Mouse (Mus musculus) stomach, embryonic 16.5 days (tissue): ENCODE measurements around the gene Srcin1. TPM values are rescaled to one million over a fixed set of nuclear protein-coding genes. Genes with fewer than 3 reads are reported as not detected.

ENCODE experiments used
- ATAC-seq: fragments of 200-750 bp; cut with Nextera tagmentation; 2 replicates; pipeline ENCODE4 v1.8.0; 2017; ENCODE audit warnings: moderate number of reproducible peaks, moderate TSS enrichment; ENCODE audit not compliant: insufficient read depth, low FRiP score
- H3K27ac ChIP-seq: fragments of 300-500 bp; sonication (generic); 2 replicates; pipeline ENCODE4 v1.5.1; 2014; ENCODE audit warnings: low read length
- H3K27me3 ChIP-seq: fragments of 300-500 bp; sonication (generic); 2 replicates; pipeline ENCODE4 v1.6.1; 2014; ENCODE audit warnings: low read length, control low read depth, mixed read lengths; ENCODE audit not compliant: control insufficient read depth, insufficient read depth
- H3K36me3 ChIP-seq: fragments of 300-500 bp; sonication (generic); 2 replicates; pipeline ENCODE4 v1.6.1; 2014; ENCODE audit warnings: low read length; ENCODE audit not compliant: control insufficient read depth, insufficient read depth
- H3K4me1 ChIP-seq: fragments of 300-500 bp; sonication (generic); 2 replicates; pipeline ENCODE4 v1.6.1; 2014; ENCODE audit warnings: low read length, control low read depth, mixed read lengths; ENCODE audit not compliant: control insufficient read depth, insufficient read depth
- H3K4me2 ChIP-seq: fragments of 300-500 bp; sonication (generic); 2 replicates; pipeline ENCODE4 v1.6.1; 2014; ENCODE audit warnings: low read depth, low read length, mixed read lengths
- H3K4me3 ChIP-seq: fragments of 300-500 bp; sonication (generic); replicated peaks from 2 replicates; pipeline ENCODE4 v1.5.1; 2014; ENCODE audit warnings: mild to moderate bottlenecking, low read length
- H3K9ac ChIP-seq: fragments of 300-500 bp; sonication (generic); 2 replicates; pipeline ENCODE4 v1.6.1; 2014; ENCODE audit warnings: low read length
- H3K9me3 ChIP-seq: fragments of 300-500 bp; sonication (generic); replicated peaks from 2 replicates; pipeline ENCODE4 v1.6.1; 2016; ENCODE audit warnings: low read length, control low read depth; ENCODE audit not compliant: control insufficient read depth
- WGBS: fragments of 180-500 bp; shearing (Covaris S2); extraction: QIAGEN DNeasy Blood & Tissue Kit; methylation state at CpG from one replicate; pipeline ENCODE4 v1.1.7; 2014; 5-methylcytosine and 5-hydroxymethylcytosine counted together
- polyA plus RNA-seq: library from polyadenylated mRNA; unstranded; fragments of >200 nt; fragmentation: Nextera tagmentation; extraction: Ambion mirVana; gene quantifications from 2 replicates; pipeline ENCODE4 v1.2.1, GENCODE M21; 2015

The Srcin1 gene
- polyA plus RNA-seq, 1 experiment from 2014 or later = 0.39 TPM

DNA sequence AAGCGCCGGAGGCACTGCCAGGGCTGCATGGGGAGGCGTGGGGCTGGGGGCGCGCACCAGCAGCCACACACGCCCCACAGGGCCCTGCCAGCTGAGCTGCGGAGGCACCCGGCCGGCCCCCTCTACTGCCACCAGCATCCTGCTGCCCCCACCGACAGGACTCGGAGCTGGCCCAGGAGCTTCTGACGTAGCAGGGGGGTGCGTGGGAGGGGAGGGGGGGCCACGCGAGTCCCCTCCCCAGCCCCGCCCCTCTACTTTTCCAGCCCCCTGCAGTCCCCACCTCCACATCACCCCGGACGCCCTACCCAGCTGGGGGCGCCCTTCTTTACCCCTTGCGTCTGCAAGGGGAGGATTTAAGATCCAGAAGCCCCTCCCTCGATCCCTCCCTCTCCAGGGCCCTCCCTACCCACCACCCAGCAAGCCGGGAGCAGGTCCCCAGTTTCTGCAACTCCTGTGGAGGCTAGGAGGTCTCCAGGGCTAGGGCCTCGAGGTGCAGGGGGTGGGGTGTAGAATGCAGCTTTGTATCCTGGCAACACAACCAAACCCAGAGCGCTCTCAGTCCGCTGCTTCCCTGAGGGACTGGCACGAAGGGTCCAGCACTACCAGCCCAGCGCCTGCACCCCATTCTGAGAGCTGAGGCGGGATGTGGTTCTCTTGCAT is 2.0 kb downstream of the Srcin1 start:
- Histone ChIP-seq H3K4me1 (peaks cover 18% of the 10 kb centered on the region), H3K27me3 (peaks cover 34% of the 10 kb centered on the region), H3K36me3 (no peaks in the 10 kb centered on the region), H3K4me2 (peak overlapping the region; percentile 98), H3K9me3 (no peaks in the 10 kb centered on the region), H3K9ac (no peak overlapping the region; the same call in 1 of the 2 replicates), H3K4me3 (peak overlapping the region; percentile 61), H3K27ac (no peak overlapping the region)
- ATAC-seq = no peak
- 6% methylated on average over 20 of the region's 28 CpGs for WGBS

DNA sequence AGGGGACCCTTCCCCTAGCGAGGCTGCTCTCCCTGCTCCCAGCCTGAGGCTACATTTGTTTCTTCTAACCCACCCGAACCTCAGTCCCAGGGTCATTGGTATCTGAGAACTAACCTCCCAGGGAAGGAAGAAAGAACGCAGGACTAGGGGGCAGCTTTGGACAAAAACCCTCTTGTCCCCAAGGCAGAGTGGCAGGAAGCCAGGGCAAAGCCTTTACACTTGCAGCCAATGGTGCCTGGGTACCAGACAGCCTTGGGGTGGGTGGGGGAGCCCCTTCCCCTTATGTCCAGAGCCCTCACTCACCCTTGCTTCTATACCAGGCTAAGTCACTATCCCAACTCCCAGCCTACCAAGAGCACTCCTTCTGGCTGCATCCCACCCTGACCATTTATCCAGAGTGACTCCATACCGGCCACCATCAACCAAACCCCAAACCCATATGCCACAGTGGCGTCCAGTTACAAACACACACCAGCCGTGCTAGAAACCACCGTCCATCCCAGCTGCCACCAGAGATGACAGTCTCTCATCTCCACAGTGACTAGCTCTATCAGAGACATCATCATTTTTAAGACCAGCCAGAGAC is 3.0 kb downstream of the Srcin1 start:
- ATAC-seq = no peak
- H3K4me2 ChIP-seq = no peak overlapping the region
- 35% methylated on average over 7 of the region's 7 CpGs for WGBS
- no peaks in the 10 kb centered on the region for H3K36me3 ChIP-seq
- H3K9me3 ChIP-seq = no peaks in the 10 kb centered on the region
- H3K9ac ChIP-seq = no peak overlapping the region
- peaks cover 34% of the 10 kb centered on the region for H3K27me3 ChIP-seq
- no peak overlapping the region for H3K27ac ChIP-seq
- no peak overlapping the region for H3K4me3 ChIP-seq
- peaks cover 25% of the 10 kb centered on the region for H3K4me1 ChIP-seq

DNA sequence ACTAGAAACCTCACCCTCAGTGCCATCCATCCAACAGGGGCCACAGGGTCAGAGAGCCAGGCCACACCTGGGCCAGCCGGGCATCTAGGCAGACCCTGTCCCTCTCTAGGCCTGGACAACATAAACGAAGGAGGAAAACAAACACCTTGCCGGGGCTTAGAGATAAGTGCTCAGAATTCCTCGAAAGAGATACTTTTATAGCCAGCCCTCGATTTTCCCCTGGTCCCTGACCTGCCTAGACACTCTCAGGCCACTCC is 4.0 kb downstream of the Srcin1 start:
- Histone ChIP-seq H3K4me2 (no peak overlapping the region), H3K27ac (no peak overlapping the region), H3K4me3 (no peak overlapping the region), H3K27me3 (peaks cover 37% of the 10 kb centered on the region), H3K9me3 (no peaks in the 10 kb centered on the region), H3K9ac (no peak overlapping the region), H3K4me1 (peaks cover 25% of the 10 kb centered on the region), H3K36me3 (no peaks in the 10 kb centered on the region)
- WGBS = 17% methylated on average over 5 of the region's 5 CpGs
- no peak for ATAC-seq

DNA sequence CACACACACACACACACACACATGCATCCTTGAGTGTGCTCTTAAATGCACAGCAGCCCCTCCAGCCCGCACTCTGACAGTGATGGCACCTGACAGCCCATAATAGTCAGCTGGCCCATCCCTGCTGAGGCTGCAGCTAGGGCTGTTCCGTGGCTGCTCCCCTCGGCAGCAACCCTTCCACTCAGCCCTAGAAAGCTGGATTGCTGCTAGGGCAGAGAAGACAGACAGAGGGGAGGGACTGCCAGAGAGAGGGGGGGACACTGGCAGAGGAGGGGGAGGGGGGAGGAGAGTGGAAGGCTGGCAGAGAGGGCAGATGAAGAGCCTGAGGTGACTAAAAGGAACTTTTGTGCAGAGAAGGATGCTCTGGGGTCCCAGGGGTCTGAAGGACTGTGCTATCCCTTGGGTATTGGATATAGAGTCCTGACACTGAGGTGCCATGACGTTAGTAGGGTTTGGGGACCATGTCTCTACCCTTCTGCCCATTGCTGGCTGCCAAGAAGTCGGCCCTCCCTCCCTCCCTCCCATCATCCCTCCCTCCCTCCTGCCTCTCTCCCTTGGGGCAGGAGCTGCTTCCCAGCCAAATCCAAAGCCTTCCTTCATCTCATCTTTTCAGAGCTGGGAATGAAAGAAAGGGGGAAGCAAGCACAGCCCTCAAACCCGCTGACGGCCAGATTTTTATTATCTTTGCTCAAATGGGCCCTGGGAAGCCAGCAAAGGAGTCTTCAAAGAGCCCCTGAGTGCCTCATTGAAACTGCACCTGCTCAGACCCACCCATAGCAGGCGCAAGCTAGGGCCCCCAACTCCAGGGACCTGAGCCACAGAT is 4.5 kb downstream of the Srcin1 start:
- H3K27me3 ChIP-seq = peaks cover 37% of the 10 kb centered on the region
- WGBS = 28% methylated on average over 8 of the region's 8 CpGs
- H3K9me3 ChIP-seq = no peaks in the 10 kb centered on the region
- H3K4me3 ChIP-seq = no peak overlapping the region
- no peaks in the 10 kb centered on the region for H3K36me3 ChIP-seq
- no peak overlapping the region for H3K4me2 ChIP-seq
- no peak for ATAC-seq
- no peak overlapping the region for H3K9ac ChIP-seq
- H3K27ac ChIP-seq = no peak overlapping the region
- H3K4me1 ChIP-seq = peaks cover 26% of the 10 kb centered on the region

DNA sequence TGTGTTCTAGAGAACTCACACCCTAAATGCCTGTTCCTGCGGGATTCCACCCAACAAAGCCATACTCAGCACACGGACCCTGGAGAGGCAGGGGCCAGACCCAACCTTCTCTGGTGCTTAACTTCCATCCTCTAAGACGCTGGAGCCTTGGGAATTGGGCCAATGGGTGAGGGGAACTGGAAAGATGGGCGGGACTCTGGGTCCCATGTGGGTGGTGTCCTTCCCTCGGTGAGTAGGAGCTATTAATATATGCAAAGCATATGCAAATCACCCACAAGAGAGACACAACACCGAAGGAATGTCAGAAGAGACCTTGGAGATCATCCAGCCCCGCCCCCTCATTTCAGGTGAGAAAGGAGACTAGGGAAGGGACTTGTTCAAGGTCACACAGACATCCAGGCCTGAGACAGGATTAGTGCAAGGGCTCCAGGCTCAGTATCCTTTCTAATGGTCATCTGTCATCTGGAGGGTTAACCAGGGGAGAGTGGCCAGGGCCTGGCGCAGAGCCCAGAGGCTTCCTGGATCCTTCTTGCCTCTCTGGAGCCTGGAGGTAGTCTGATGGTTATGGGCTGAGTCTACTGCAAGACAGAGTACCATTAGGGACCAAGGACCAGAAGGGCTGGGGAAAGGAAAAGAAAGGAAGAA is 5.4 kb downstream of the Srcin1 start:
- no peak overlapping the region for H3K27ac ChIP-seq
- H3K4me2 ChIP-seq = no peak overlapping the region
- peaks cover 37% of the 10 kb centered on the region for H3K27me3 ChIP-seq
- 28% methylated on average over 8 of the region's 8 CpGs for WGBS
- H3K9ac ChIP-seq = no peak overlapping the region
- H3K4me3 ChIP-seq = no peak overlapping the region
- no peaks in the 10 kb centered on the region for H3K9me3 ChIP-seq
- H3K4me1 ChIP-seq = peaks cover 25% of the 10 kb centered on the region; the same call in 1 of the 2 replicates
- no peaks in the 10 kb centered on the region for H3K36me3 ChIP-seq
- ATAC-seq = no peak

DNA sequence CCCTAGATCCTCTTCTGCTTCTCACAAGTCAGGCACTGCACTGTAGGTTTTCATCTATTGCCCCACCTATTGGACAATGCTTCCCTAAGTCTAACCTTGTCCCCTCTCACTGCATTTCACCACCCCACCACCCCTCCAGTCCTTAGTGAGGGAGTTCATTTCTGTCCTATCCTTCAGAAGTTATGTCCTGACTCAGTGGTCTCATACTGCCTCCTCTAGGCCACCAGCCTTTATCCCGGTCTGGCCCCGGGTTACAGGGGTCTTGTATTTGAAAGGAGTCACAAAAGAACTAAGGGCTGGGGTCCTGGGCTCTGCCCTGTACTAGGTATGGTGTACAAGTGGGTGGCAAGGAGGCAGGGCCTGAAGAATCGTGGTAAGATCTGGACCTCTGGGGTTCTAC is 6.2 kb downstream of the Srcin1 start:
- Histone ChIP-seq H3K9me3 (no peaks in the 10 kb centered on the region), H3K4me2 (no peak overlapping the region), H3K36me3 (no peaks in the 10 kb centered on the region), H3K27ac (no peak overlapping the region), H3K4me1 (peaks cover 21% of the 10 kb centered on the region; the same call in 1 of the 2 replicates), H3K4me3 (no peak overlapping the region), H3K9ac (no peak overlapping the region), H3K27me3 (peaks cover 34% of the 10 kb centered on the region)
- 61% methylated on average over 3 of the region's 3 CpGs for WGBS
- no peak for ATAC-seq

DNA sequence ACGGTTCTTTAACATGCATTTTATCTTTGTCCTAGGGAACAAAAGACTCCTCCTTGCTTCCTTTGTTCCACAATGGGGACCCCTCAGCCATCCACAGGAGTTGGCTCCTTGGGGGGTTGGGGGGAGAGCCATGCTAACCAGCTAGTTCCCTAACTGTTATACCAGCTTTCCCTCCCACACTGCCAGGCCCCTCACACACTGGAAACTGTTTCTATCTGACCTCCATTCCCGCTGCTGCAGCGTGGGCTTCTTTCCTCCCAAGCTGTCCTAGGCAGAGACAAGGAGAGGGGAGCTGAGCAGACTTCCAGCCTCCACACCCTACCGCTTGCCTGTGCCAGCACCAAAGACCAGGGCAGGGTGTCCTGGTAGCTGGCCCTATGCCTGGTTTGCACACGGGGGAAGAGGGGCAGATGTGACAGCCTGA is 6.7 kb downstream of the Srcin1 start:
- no peak for ATAC-seq
- no peak overlapping the region for H3K9ac ChIP-seq
- H3K4me3 ChIP-seq = no peak overlapping the region
- H3K36me3 ChIP-seq = no peaks in the 10 kb centered on the region
- 37% methylated on average over 5 of the region's 5 CpGs for WGBS
- H3K4me2 ChIP-seq = no peak overlapping the region
- peaks cover 30% of the 10 kb centered on the region for H3K27me3 ChIP-seq
- no peak overlapping the region for H3K27ac ChIP-seq
- H3K9me3 ChIP-seq = no peaks in the 10 kb centered on the region
- peaks cover 21% of the 10 kb centered on the region; the same call in 1 of the 2 replicates for H3K4me1 ChIP-seq

DNA sequence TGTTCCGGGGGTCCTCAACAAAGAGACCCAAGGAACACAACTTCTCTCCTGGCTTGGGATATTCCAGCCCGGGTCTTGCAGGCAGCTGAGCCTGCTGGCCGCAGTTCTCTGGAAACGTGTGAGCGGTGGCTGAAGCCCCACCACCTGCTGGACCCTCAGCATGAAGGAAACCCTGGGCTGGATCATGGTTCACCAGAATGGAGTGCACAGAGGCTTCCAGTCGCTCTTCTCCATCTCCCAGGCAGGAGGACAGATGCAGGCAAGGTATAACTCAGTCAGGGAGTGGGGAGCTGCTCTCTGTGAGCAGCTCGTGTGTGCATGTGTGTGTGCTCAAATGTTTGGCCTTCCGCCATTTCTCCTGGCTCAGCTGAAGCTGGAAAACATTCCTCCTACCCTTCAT is 7.3 kb downstream of the Srcin1 start:
- Histone ChIP-seq H3K4me2 (no peak overlapping the region), H3K9me3 (no peaks in the 10 kb centered on the region), H3K27me3 (peaks cover 24% of the 10 kb centered on the region), H3K27ac (no peak overlapping the region), H3K4me1 (peaks cover 21% of the 10 kb centered on the region; the same call in 1 of the 2 replicates), H3K4me3 (no peak overlapping the region), H3K36me3 (no peaks in the 10 kb centered on the region), H3K9ac (no peak overlapping the region)
- ATAC-seq = peak; percentile 81; the same call in 1 of the 2 replicates
- WGBS = 11% methylated on average over 8 of the region's 8 CpGs

DNA sequence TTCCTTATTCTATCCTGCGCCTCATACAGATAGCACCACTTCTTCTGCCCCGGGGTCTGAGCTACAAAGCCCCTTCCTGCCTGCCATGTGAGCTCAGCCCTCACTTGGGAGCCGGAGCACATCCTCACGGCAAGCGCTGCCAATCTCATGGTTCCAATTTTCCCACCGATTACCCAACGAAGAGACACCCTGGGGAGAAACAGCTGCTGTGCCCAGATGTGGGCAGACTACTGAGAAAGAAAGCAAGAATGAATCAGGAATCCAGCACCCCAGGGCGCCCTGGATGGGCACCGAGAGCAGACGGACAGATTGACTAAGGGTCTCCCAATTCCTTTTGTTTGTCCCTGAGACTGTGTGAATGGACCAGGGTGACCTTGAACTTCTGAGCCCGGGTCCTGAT is 8.5 kb downstream of the Srcin1 start:
- Histone ChIP-seq H3K9me3 (no peaks in the 10 kb centered on the region), H3K4me1 (peaks cover 21% of the 10 kb centered on the region; the same call in 1 of the 2 replicates), H3K27me3 (peaks cover 11% of the 10 kb centered on the region), H3K4me2 (no peak overlapping the region), H3K9ac (no peak overlapping the region), H3K4me3 (no peak overlapping the region), H3K27ac (no peak overlapping the region), H3K36me3 (no peaks in the 10 kb centered on the region)
- 32% methylated on average over 11 of the region's 11 CpGs for WGBS
- ATAC-seq = no peak
